Mouse (Mus musculus): Measurements from ENCODE around the gene Npc1l1.
A peak's percentile ranks its signal among the peaks of the same experiment; 100 is the strongest.

The Npc1l1 gene

DNA sequence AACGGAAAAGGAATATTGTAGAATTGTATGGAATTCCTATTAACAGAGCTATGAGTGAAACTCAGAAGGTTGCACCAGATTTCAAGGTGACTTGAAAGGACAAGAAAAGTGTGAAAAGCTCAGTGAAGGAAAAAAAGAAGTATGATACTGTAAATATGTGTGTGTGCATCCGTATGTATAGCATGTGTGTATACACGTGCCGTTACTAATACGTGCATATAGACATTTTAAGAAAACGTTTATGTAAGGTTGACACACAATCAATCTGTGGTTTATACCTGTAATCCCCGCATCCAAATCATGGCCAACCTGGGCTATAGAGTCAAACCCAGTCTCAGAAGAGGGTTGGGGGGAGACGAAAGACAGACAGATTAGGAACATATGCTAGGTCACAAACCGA, 29.4 kb downstream of the Npc1l1 start:
- DNase-seq: no peak

DNA sequence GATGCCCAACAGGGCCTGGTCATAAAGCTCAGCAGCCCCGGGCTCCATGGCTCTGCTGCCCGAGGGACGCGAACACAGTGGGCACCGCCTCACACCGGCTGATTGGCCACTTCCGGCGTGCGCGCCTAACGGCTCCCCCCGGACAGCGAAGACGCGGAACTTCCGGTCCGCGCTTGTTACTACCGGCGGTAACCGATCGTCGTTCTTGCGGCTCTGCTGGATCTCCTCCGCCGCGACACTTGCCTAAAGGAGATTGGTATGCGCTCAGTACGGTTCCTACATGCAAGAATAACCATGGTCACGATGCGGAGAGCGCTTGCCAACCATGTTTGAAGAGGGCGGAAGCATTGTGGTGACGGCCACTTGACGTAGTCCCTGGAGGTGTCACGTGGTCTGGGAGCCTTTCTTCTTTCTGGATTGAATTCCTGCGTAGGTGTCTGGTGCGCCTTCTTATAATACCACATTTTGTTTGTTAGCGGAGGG, 29.8 kb downstream of the Npc1l1 start, which contains the start of gene Nudcd3:
Gene Nudcd3 (minus strand): TSS at position 329 of the 483 bp plus-strand sequence.
- DNase-seq: peak; percentile 85 to 88

DNA sequence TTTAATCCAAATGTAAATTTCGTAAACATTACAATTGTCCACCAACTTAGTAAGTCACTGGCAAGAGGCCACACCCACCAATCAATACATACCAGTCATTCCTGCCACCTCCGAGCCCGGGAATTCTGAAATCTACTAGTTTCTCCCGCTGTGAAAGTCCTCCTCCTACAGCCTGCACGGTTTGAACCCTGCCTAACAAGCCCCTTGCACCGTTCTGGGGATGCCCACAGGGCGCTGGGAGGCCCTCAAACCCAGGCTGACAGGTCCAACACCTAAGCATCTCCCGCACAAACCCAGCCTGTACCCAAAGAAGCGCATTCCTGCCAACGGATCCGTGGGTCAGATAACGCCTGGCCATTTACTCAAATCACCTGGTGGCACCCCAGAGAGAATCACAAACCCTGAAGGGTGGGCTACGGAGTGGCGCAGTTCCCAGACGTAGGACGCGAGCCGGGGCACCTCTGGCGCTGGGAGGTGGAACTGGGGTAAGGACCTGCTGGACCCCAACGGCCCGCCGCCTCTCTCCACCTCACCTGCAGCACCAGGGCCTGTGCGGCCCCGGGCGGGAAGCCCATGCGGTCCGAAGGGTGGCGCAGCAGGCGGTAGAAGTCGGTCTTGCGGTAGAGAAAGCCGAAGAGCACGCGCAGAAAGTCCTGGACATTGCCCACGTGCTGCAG, 30.4 kb downstream of the Npc1l1 start, which contains the start of gene A730071L15Rik:
Gene A730071L15Rik (plus strand): TSS at position 620 of the 677 bp plus-strand sequence.
- DNase-seq: no peak

DNA sequence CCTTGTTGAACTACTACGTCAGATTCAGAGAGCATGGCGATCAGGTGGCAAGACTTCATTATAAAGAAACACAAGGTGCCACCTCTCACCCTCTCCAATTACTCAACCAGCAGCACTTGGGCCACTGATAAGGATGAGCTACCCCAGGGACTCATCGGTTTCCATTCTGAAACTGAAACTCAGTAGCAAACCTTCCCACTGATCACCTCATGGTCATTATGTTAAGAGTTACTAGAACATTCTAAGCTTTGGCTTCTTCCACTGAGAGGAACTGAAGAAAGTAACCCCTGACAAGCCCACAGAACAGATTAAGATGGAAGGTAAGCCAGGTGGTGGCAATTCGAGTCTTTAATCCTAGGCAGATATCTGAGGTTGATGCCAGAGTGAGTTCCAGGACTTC, 31.5 kb downstream of the Npc1l1 start:
- no peak for DNase-seq

GRCm38 (mm10) chr11:6196780-6197179, 33.2 kb downstream of the Npc1l1 start:
- no peak for DNase-seq

DNA sequence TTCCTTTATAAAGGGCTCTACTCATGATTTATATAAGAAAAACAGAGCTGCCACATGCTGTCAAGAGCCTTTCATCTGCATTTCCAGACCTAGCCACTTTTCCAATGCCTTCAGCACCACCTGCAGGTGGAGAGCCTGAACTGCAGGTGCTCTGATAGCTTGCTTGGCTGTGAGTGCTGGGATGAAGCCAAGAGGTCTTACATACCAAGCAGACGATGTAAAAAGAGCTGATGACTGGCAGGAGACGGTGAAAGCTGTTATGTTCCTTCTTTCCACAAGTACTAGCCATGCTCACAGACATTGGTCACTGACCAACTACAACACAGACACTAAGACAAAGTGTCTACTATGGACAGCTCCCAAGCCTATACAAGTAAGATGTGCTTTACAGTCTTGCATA, 42.1 kb downstream of the Npc1l1 start:
- peak; percentile 81 to 90 for DNase-seq

- no peak for DNase-seq
Observed at GRCm38 (mm10) chr11:6187399-6187798, 42.5 kb downstream of the Npc1l1 start.

DNA sequence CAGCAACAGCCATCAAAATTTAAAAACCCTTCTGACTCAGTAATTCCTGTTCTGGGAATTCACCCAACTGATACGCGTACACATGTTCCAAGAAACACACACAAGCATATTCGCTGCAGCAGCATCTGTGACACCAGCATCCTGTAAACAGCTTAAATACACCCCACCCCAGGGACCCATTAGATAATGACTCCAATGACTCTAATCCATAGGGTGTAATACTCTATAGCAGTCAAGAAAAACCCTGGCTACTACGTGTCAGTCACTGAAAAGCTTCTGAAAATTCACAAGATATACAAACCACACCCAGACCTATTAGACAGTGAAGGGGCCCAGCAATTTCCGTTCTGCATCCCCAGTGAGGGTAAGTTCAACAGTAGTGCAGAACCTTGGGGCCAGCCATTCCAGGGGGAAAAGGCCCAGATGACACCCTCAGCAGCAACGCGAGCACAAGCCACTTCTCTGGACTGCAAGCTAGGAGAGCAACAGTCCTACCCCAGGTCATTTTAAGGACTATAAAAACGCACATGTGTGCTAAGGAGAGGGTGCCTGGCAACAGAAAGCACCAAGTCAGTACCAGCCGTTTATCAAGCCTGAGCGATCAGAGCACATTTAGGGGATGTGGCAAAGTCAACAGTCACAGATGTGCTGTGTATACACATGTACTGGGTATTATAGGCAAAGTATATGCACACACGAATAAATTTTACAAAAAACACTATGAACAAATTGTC, 45.6 kb downstream of the Npc1l1 start:
- DNase-seq: no peak

- no peak for DNase-seq
Observed at GRCm38 (mm10) chr11:6183246-6183645, 46.7 kb downstream of the Npc1l1 start.

DNA sequence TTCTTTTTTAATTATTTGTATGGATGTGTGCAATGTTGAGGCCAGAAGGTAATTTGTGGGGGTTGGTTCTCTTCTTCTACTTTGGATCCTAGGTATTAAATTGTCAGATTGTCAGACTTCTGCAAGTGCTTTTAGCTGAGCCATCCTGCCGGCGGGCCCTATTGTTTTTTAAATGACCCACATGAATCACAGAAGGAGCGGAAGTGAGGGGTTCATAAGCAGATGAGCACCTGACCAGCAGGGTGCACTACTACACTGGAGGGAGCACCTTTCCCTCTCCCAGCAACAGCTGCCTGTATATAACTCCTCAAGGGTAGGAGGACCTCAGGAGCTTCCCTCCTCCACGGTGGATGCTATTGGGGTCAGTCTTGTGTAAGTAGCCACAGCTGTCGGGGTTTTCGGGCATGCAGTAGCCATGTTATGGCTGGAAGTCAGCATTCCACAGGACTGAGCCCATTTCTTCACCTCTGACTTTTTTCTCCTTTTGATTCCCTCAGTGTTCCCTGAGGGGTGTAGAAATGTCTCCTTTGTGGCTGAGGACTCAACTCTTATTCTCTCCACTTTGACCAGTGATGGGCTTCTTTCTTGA, 49.0 kb downstream of the Npc1l1 start:
- no peak for DNase-seq

DNA sequence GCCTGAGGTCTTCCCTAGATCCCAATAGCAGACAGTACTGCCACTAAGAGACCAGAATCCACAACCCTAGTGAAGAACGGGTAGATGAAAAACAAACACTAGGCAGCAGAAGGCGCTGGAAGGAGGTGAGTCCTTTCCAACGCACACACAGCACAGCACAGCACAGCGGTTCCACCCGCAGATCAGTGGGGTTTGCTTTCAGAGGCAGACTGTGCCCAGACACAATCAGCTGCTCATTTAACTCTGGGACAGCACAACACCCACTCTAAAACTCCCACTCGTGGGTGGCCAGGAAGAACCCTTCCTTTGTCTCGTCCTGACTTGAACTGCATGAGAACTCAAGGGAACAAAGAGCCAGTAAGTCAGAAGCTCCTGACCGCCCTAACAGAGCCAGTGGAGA, 50.7 kb downstream of the Npc1l1 start:
- no peak for DNase-seq

GRCm38 (mm10) chr11:6178673-6179166, 51.2 kb downstream of the Npc1l1 start:
- no peak for DNase-seq

DNA sequence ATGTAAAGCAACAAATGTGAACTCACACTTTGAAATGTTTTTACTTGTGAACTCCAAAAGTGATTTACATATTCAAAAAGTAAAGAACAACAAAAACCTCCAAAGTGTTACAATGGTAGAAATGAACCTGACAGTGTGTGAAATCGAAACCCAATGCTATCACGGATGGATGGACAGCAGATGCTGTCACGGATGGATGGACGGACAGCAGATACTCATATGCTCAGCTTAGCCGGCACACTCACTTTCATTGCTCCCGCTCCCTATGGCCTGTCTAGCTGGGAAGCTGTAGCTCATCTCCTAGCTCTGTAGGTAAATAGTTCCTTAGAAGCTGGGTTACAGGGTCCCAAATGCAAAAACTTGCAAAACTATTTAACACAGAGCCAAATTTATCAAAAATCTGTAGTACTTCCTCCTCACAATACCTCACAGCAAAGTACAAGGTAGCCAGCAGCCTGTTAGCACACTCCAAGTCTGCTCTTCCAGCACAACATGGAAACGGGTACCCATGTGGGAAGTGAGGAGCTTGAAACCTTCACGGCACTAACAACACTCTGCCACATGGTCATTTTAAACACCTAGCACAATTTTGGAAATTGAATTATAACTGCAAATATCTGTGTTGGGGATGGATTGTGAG, 52.0 kb downstream of the Npc1l1 start:
- DNase-seq: no peak

DNA sequence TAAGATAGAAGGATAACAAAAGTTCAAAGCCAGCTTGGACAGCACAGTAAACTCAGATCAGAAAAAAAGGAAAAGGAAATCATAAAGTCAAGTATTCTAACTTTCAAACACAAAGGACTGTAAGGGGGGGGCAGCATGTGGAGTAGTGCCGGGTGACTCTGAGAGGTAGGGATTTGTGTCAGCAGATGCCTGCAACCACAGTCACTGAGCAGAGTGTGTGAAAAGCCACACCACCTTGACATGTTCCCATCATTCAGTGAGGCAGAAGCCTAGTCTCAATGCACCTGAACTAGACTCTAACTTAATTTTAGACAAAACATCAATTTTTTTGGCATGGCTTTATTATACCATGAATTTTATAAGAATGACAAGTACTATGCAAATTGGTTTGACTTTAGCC, 54.4 kb downstream of the Npc1l1 start:
- no peak for DNase-seq

- DNase-seq: no peak
Observed at GRCm38 (mm10) chr11:6174719-6175118, 55.2 kb downstream of the Npc1l1 start.

GRCm38 (mm10) chr11:6169041-6169663, 60.8 kb downstream of the Npc1l1 start:
- no peak for DNase-seq

DNA sequence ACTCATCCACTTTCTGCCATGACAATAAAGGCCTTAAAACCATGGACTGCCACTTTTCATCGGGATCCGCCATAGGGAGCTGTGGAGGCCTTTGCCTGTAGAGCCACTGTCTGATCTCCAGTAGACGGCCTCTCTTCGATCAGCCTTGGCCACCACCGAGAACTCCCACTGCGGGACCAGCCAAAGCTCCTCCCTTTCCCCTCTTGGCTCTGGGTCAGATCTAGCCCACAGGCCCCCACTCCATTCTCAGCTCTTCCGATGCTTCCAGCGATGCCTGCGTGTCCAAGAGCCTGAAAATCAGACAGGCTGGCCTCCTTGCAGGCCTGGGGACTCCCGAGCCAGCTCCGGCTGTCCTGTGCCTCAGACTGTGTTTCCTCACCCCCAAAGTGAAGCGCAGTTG, 63.6 kb downstream of the Npc1l1 start:
- no peak for DNase-seq

DNA sequence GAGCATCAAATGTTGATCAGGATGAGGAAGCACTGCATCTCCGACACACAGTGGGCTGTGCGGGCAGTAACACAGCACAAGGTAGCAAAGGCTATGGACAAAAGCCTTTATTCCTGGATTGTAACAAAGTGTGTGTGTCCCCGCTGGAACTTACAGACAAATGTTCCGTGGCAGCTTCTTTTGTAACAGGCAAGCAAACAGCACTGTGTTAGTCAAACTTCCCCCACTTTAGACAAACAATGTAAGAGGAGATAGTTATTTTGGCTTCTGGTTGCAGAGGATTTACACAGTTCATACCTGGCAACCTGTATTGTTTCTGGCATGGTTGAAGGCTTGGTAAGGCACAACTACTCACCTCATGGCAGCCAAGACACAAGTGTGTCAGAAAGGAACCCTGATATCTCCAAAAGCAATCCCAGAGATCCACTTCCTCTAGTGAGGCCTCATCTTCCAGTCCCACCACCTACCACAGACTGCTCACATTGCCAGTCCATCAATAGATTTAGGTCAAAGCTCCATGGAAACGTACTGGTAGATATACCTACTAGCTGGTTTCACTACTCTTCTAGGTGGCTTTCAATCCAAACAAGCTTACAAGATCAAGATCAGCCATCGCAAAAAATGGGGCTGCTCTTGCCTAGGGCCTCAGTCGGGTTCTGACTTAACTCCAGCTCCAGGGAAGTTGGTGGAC, 64.4 kb downstream of the Npc1l1 start:
- DNase-seq: no peak

- no peak for DNase-seq
Observed at GRCm38 (mm10) chr11:6164781-6165180, 65.2 kb downstream of the Npc1l1 start.

- no peak for DNase-seq
Observed at GRCm38 (mm10) chr11:6163706-6164105, 66.2 kb downstream of the Npc1l1 start.

- no peak for DNase-seq
Observed at GRCm38 (mm10) chr11:6163062-6163461, 66.9 kb downstream of the Npc1l1 start.

GRCm38 (mm10) chr11:6161549-6161948, 68.4 kb downstream of the Npc1l1 start:
- DNase-seq: no peak
